Comparison of ENCODE assay signal across 21 mouse cellular contexts in the genomic region with DNA sequence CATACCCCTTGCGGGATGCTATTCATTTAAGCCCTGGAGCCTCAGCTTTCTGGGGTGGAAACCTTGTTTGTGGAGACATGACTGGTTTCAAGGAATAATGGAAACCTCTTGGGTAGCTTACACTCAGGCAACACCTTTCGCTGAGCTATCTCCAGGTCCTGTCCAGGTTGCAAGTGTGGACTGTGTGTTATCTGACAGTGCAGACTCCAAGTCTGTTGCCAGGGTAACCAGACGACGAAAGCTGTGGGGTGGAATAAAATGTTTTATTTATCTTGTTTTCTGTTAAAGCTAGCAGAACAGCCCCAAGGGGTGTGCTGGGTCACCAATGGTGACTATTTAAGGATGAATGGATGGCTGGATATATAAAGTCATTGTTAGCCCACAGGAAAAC. TPM values are rescaled to one million over a fixed set of nuclear protein-coding genes. Genes with fewer than 3 reads are reported as not detected.
DNase-seq lines count a peak whose midpoint lies in the region; ATAC-seq and TF ChIP-seq lines count a peak whose summit lies in the region.
"Had no signal": no experiment of that assay in that cellular context is flagged by ENCODE, and none has a peak within 500 bp of the region (broad histone marks: within the 10 kb centered on the region; RNA-seq: fewer than 3 reads in every experiment).

No protein-coding gene starts in this region.

- no peak for DNase-seq in testis, postnatal 10 days (ENCODE audit: low spot score)
- DNase-seq in hindbrain, postnatal 0 days (ENCODE audit: low spot score), result peak; percentile 43
- no peak for DNase-seq in liver, postnatal 0 days
- no peak for DNase-seq in adrenal gland, postnatal 4 days (ENCODE audit: low spot score in 2 of 2)
- no peak for DNase-seq in left cerebral cortex, postnatal 14 days (ENCODE audit: low spot score in 2 of 2)
- DNase-seq: adrenal gland, postnatal 36 days; cerebellum, adult 11 months; cerebellum, postnatal 25 days; gastrocnemius, postnatal 25 days; heart, postnatal 36 days; kidney, adult 2 months; kidney, postnatal 36 days; right cerebral cortex, postnatal 4 days; thymus, postnatal 36 days had no signal

- H3K9me3 ChIP-seq in hindbrain, postnatal 0 days (ENCODE audit: low read length), result no peaks in the 10 kb centered on the region
- H3K9me3 ChIP-seq in liver, postnatal 0 days (ENCODE audit: low read length), result no peaks in the 10 kb centered on the region
- H3K9me3 ChIP-seq: embryonic facial prominence, embryonic 10.5 days; heart, embryonic 10.5 days; lung, embryonic 15.5 days; megakaryocyte, embryonic 14.5 days had no signal

- H3K9ac ChIP-seq in hindbrain, postnatal 0 days (replicated peaks; ENCODE audit: low read length), result no peak overlapping the region
- H3K9ac ChIP-seq in liver, postnatal 0 days (replicated peaks), result no peak overlapping the region
- H3K9ac ChIP-seq: lung, embryonic 15.5 days had no signal

- H3K27ac ChIP-seq in testis, adult 2 months (ENCODE audit: control insufficient read depth, insufficient read depth, low read depth, low read length), result no peak overlapping the region
- no peak overlapping the region for H3K27ac ChIP-seq in hindbrain, postnatal 0 days
- H3K27ac ChIP-seq in liver, postnatal 0 days (ENCODE audit: low read depth), result no peak overlapping the region
- H3K27ac ChIP-seq: embryonic facial prominence, embryonic 10.5 days; heart, embryonic 10.5 days; lung, embryonic 15.5 days had no signal

- no peak for TF ChIP-seq EP300 in liver, postnatal 0 days (IDR thresholded peaks at IDR 0.05; ENCODE audit: low read depth)

- H3K36me3 ChIP-seq in testis, adult 2 months (ENCODE audit: control insufficient read depth, insufficient read depth, low read length), result no peaks in the 10 kb centered on the region
- no peaks in the 10 kb centered on the region for H3K36me3 ChIP-seq in hindbrain, postnatal 0 days (ENCODE audit: insufficient read depth, low read length)
- H3K36me3 ChIP-seq in liver, postnatal 0 days (replicated peaks; ENCODE audit: insufficient read depth, low read length), result no peaks in the 10 kb centered on the region

- WGBS in hindbrain, postnatal 0 days, result 58% methylated on average over 4 of the region's 4 CpGs
- WGBS in liver, postnatal 0 days (ENCODE audit: insufficient replicate concordance), result 54% methylated on average over 4 of the region's 4 CpGs

- TF ChIP-seq POLR2A in testis, adult 2 months (IDR thresholded peaks at IDR 0.05; ENCODE audit: control insufficient read depth, low read depth, low read length), result no peak

- peaks cover 12% of the 10 kb centered on the region for H3K4me1 ChIP-seq in testis, adult 2 months (ENCODE audit: control insufficient read depth, insufficient read depth, low read length)
- H3K4me1 ChIP-seq in hindbrain, postnatal 0 days (ENCODE audit: insufficient read depth, low read length), result peaks cover 4% of the 10 kb centered on the region; the same call in 1 of the 2 replicates
- H3K4me1 ChIP-seq in liver, postnatal 0 days (ENCODE audit: insufficient read depth), result no peaks in the 10 kb centered on the region
- H3K4me1 ChIP-seq: embryonic facial prominence, embryonic 10.5 days; lung, embryonic 15.5 days had no signal

- H3K4me3 ChIP-seq in testis, adult 2 months (ENCODE audit: control insufficient read depth, low read depth, low read length), result peak overlapping the region; percentile 79
- no peak overlapping the region for H3K4me3 ChIP-seq in hindbrain, postnatal 0 days (ENCODE audit: low read length)
- H3K4me3 ChIP-seq in liver, postnatal 0 days (ENCODE audit: low read depth, low read length), result no peak overlapping the region
- H3K4me3 ChIP-seq: embryonic facial prominence, embryonic 10.5 days; heart, embryonic 10.5 days; lung, embryonic 15.5 days; megakaryocyte, embryonic 14.5 days had no signal

- intact Hi-C loops in left cerebral cortex, postnatal 14 days (cut with DNase I), result no loop called here

- ATAC-seq in hindbrain, postnatal 0 days, result no peak
- peak; percentile 55 for ATAC-seq in liver, postnatal 0 days
- no peak for ATAC-seq in cerebellum, adult (ENCODE audit: insufficient number of reproducible peaks, low FRiP score, low TSS enrichment)
- ATAC-seq: activated CD4-positive, CD25-positive, alpha-beta regulatory T cell, adult 4 months had no signal

- TF ChIP-seq CTCF in testis, adult 2 months (IDR thresholded peaks at IDR 0.05; ENCODE audit: control insufficient read depth, insufficient read depth, insufficient replicate concordance, low read depth, low read length), result no peak
- TF ChIP-seq CTCF in hindbrain, postnatal 0 days (IDR thresholded peaks at IDR 0.05; ENCODE audit: low read depth), result no peak
- no peak for TF ChIP-seq CTCF in liver, postnatal 0 days (IDR thresholded peaks at IDR 0.05; ENCODE audit: low read depth)

- no peaks in the 10 kb centered on the region for H3K27me3 ChIP-seq in testis, adult 2 months (ENCODE audit: control insufficient read depth, insufficient read depth, low read length)
- no peaks in the 10 kb centered on the region for H3K27me3 ChIP-seq in hindbrain, postnatal 0 days (ENCODE audit: insufficient read depth, low read length)
- no peaks in the 10 kb centered on the region for H3K27me3 ChIP-seq in liver, postnatal 0 days (ENCODE audit: insufficient read depth, low read length)
- H3K27me3 ChIP-seq: lung, embryonic 15.5 days; megakaryocyte, embryonic 14.5 days had no signal

- H3K4me2 ChIP-seq in hindbrain, postnatal 0 days (ENCODE audit: low read depth, low read length), result no peak overlapping the region
- H3K4me2 ChIP-seq in liver, postnatal 0 days (ENCODE audit: low read depth, low read length), result no peak overlapping the region
- H3K4me2 ChIP-seq: lung, embryonic 15.5 days had no signal

RNA-seq across cellular contexts. Expression of a gene that starts 24.1 kb away (rescaled TPM):
- 49.2 and 49.5 TPM in 2 replicates for polyA plus RNA-seq in testis, adult 2 months (2012; rRNA removed)
- 28.1 and 44.3 TPM in 2 replicates for total RNA-seq in hindbrain, postnatal 0 days (2014; rRNA removed)
- 59.6 and 74.2 TPM in 2 replicates for polyA plus RNA-seq in hindbrain, postnatal 0 days (2015; fragmentation: Nextera tagmentation; extraction: Ambion mirVana)
- polyA plus RNA-seq in liver, postnatal 0 days (2015; fragmentation: Nextera tagmentation; extraction: Ambion mirVana), result 153 and 171 TPM in 2 replicates
- total RNA-seq in adrenal gland, postnatal 4 days (2021), result 10 to 100 TPM; 79.6 to 84.1 TPM
- 1 to 10 TPM; 2.6 to 3.3 TPM for total RNA-seq in left cerebral cortex, postnatal 14 days (2021)
